Mouse (Mus musculus): ENCODE measurements around the gene Lao1. TPM values are rescaled to one million over a fixed set of nuclear protein-coding genes. Genes with fewer than 3 reads are reported as not detected.

Lao1 gene
- polyA plus RNA-seq, 1 experiment, result not detected

DNA sequence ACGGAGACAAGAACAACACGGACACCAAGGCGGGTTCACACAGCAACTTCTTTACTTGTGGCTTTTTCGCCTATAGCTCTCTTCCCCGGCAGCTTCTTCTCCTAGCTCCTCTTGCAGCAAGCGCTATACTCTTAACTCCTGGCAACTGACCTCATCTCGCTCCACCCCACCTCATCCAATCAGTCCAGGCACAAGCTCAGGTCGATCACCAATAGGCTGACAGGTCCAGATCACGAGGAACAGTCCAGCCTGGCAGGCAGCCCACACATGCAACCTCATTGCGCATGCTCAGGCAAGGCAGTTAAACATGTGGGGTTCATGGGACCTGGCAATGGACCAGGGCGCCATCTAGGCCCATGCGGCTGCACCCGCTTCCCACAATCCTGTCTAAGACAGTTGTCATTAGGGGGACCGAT lies 35.8 kb downstream of the Lao1 start:
- peaks cover 34% of the 10 kb centered on the region for H3K9me3 ChIP-seq
- no peak overlapping the region for H3K4me3 ChIP-seq (replicated peaks)
- H3K27me3 ChIP-seq (replicated peaks), result peaks cover 31% of the 10 kb centered on the region
- peaks cover 16% of the 10 kb centered on the region for H3K4me1 ChIP-seq
- H3K36me3 ChIP-seq (replicated peaks; ENCODE audit: low read length), result no peaks in the 10 kb centered on the region
- TF ChIP-seq FLI1 (IDR thresholded peaks at IDR 0.05; ENCODE audit: low read length) (no peak), GATA1 (IDR thresholded peaks at IDR 0.05; ENCODE audit: borderline replicate concordance, low read length) (no peak)

DNA sequence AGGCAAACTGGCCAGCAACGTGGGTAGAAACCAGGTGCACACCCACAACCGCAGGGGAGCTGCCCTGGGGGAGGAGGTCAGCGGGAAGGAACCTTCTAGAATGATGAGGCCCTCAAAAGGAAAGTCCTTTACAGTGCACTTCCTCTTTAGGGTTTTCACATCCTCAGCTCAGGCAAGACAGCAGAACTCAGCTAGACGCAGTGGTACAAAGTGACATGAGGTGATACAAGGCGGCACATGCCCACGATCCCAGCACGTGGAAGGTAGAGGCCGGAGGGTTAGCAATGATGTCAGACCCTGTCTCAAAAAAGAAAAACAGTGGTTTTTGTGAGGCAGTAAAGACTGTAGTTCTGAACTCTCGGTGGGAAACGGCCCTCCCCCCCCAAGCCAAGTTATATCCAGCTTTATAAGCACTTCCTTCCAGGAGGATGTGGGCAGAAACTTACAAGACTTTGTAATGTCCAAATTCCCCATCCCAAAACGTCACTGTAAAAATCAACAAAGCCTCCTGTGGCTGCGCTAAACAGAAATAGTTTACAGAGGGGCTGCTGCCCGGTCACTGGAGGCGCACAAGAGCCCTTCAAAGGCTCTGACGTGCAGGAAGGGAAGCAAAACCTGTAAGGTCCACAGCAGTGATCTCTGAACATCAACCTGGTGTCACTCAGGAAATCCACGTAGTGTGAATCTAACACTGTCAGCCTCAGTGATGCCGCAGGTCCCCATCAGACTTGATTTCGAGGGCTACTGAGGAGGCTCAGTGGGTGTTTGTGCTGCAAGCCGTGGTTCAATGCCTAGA lies 38.5 kb downstream of the Lao1 start:
- peaks cover 18% of the 10 kb centered on the region for H3K9me3 ChIP-seq
- TF ChIP-seq GATA1 (IDR thresholded peaks at IDR 0.05; ENCODE audit: borderline replicate concordance, low read length) (no peak), FLI1 (IDR thresholded peaks at IDR 0.05; ENCODE audit: low read length) (no peak)
- peak overlapping the region; percentile 86 for H3K4me3 ChIP-seq (replicated peaks)

DNA sequence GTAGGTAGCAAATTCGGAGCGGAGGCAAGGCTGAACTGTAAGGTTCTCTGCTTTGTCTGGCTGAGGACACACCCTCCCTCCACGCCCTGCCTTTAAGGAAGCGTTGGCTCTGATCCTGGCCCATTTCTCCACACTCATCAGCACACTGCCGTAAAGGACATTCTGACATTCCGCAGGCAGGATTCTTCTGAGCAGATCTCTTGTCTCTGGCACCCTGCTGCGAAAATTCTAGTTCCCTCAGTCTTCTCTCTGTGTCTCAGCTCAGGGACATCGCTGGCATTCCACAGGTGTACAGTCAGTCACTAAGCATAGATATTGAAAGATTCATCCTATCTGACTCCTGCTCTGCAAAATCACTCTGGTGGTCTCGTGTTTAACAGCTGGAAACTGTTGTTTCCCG lies 40.3 kb downstream of the Lao1 start:
- Histone ChIP-seq H3K27me3 (replicated peaks) (peaks cover 49% of the 10 kb centered on the region), H3K4me1 (peaks cover 31% of the 10 kb centered on the region), H3K9me3 (peaks cover 6% of the 10 kb centered on the region; the same call in 1 of the 2 replicates), H3K4me3 (replicated peaks) (no peak overlapping the region), H3K36me3 (replicated peaks; ENCODE audit: low read length) (no peaks in the 10 kb centered on the region)
- TF ChIP-seq GATA1 (IDR thresholded peaks at IDR 0.05; ENCODE audit: borderline replicate concordance, low read length) (no peak), FLI1 (IDR thresholded peaks at IDR 0.05; ENCODE audit: low read length) (no peak)

More for the DNA sequence above, 38.5 kb downstream of the Lao1 start:
- H3K27me3 ChIP-seq (replicated peaks), result peaks cover 41% of the 10 kb centered on the region
- H3K36me3 ChIP-seq (replicated peaks; ENCODE audit: low read length), result no peaks in the 10 kb centered on the region
- peaks cover 19% of the 10 kb centered on the region for H3K4me1 ChIP-seq

DNA sequence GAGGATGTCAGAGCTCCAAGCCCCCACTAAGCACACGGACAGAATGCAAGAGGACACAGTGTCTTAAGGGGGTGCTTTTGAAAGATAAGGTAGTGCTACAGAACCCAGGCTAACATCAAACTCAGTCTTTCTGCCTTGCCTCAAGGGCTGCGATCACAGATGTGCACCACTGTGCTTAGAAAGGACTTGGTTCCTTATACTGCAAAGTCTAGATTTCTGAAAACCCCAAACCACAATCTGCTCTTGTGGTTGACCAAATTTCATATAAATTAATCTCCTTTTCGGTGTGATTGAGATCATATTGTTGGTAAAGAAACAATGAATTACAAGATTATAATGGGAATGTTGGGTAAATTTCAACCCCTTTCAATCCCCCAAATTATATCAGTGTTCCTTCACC lies 41.1 kb downstream of the Lao1 start:
- Histone ChIP-seq H3K4me1 (peaks cover 35% of the 10 kb centered on the region), H3K9me3 (no peaks in the 10 kb centered on the region; the same call in 1 of the 2 replicates), H3K27me3 (replicated peaks) (peaks cover 49% of the 10 kb centered on the region), H3K36me3 (replicated peaks; ENCODE audit: low read length) (no peaks in the 10 kb centered on the region), H3K4me3 (replicated peaks) (no peak overlapping the region)
- no peak for TF ChIP-seq FLI1 (IDR thresholded peaks at IDR 0.05; ENCODE audit: low read length)
- no peak for TF ChIP-seq GATA1 (IDR thresholded peaks at IDR 0.05; ENCODE audit: borderline replicate concordance, low read length)

DNA sequence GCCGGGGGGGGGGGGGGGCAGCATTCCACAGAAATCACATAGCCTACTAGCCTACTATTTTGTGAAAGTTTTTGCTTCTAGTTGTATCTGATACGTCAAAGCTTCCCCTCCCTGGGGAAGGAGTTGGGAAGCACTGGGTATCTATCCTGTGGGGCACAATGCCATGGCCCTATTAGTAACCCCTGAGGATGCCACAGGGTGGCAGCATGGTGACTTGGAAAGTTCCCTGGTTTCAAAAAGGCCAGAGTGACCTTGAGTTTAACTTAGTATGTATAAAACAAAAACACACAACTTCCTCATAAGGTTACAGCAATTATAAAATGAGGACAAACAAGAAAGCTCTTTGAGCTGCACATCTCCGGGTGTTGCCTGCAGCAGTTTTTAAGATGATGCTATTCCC lies 42.8 kb downstream of the Lao1 start:
- TF ChIP-seq FLI1 (IDR thresholded peaks at IDR 0.05; ENCODE audit: low read length), result no peak
- no peak for TF ChIP-seq GATA1 (IDR thresholded peaks at IDR 0.05; ENCODE audit: borderline replicate concordance, low read length)
- no peaks in the 10 kb centered on the region for H3K36me3 ChIP-seq (replicated peaks; ENCODE audit: low read length)
- peaks cover 49% of the 10 kb centered on the region for H3K27me3 ChIP-seq (replicated peaks)
- no peaks in the 10 kb centered on the region for H3K9me3 ChIP-seq
- H3K4me1 ChIP-seq, result peaks cover 38% of the 10 kb centered on the region
- H3K4me3 ChIP-seq (replicated peaks), result no peak overlapping the region

DNA sequence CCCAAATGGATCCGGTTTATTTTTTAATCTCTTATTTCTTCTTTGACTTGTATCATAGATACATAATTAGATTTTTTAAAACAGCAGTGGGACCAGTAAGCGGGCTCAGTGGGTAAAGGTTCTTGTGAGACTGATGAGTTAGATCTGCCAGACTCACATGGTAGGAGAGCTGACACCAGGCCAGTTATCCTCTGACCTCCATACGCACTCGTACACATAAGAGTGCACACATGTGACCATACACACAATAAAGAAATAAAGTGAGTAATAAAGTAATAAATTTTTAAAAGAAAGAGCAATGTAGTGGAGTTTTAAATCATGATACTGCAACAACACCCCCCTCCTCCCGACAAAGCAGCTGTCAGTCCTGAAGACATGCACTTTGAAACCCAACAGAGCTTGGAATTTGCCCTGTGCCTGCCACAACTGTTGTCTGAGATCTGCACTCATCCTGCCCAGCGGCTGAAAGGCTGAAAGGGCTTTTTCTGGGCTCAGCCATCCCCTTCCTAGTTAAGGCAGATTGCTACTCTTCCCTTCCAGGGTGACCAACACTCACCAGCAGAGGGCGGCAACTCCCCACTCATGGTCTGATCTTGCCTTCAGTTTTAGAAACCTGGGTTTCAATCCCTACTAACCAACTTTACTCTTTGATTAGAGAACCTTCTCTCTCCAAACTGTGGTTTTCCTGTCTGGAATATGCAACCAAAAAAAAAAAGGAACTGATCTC lies 43.4 kb downstream of the Lao1 start:
- no peaks in the 10 kb centered on the region for H3K36me3 ChIP-seq (replicated peaks; ENCODE audit: low read length)
- H3K9me3 ChIP-seq, result no peaks in the 10 kb centered on the region
- H3K27me3 ChIP-seq (replicated peaks), result peaks cover 52% of the 10 kb centered on the region
- TF ChIP-seq GATA1 (IDR thresholded peaks at IDR 0.05; ENCODE audit: borderline replicate concordance, low read length), result no peak
- H3K4me3 ChIP-seq (replicated peaks), result peak overlapping the region; percentile 65
- peaks cover 34% of the 10 kb centered on the region for H3K4me1 ChIP-seq

DNA sequence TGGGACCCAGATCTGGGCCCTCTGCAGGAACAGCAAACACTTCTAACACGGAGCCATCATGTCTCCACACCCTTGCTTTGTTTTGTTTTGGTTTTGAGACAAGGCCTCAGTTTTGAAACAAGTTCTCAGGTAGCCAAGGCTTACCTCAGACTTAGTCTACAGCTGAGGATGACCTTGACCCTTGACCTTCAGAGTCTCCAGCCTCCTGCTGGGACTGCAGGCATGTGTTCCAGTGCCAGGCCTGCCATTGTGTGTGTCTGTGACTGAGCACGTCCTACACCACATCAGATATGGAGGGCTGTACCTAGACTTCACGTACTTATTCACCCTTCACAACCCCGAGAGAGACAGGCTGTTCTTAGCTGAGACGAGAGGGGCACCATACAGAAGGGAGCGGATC lies 46.2 kb downstream of the Lao1 start:
- Histone ChIP-seq H3K4me1 (peaks cover 43% of the 10 kb centered on the region), H3K4me3 (replicated peaks) (no peak overlapping the region), H3K36me3 (replicated peaks; ENCODE audit: low read length) (no peaks in the 10 kb centered on the region), H3K27me3 (replicated peaks) (peaks cover 60% of the 10 kb centered on the region), H3K9me3 (no peaks in the 10 kb centered on the region)
- no peak for TF ChIP-seq GATA1 (IDR thresholded peaks at IDR 0.05; ENCODE audit: borderline replicate concordance, low read length)
- no peak for TF ChIP-seq FLI1 (IDR thresholded peaks at IDR 0.05; ENCODE audit: low read length)

DNA sequence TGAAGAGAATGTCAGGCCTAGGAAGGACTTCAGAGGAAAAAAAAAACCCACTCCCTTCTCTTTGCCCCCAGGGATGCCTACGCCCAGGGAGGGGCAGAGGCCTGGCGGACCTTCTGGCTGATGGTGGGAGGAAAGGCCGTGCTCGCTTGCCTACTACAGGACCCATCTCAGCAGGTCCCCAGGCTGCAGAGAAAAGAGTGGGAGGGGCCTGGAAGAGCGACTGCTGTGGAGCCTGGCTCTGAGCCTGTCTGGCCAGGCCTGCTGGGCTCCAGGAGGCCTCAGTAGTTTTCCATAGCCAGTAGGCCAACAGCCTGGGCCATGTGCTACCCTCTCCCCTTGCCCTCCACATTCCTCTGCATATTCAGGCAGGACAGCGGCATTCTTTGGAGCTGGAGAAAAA lies 47.1 kb downstream of the Lao1 start:
- H3K4me3 ChIP-seq (replicated peaks), result no peak overlapping the region
- no peaks in the 10 kb centered on the region for H3K36me3 ChIP-seq (replicated peaks; ENCODE audit: low read length)
- peaks cover 43% of the 10 kb centered on the region for H3K4me1 ChIP-seq
- peaks cover 66% of the 10 kb centered on the region for H3K27me3 ChIP-seq (replicated peaks)
- peaks cover 5% of the 10 kb centered on the region for H3K9me3 ChIP-seq
- no peak for TF ChIP-seq FLI1 (IDR thresholded peaks at IDR 0.05; ENCODE audit: low read length)
- TF ChIP-seq GATA1 (IDR thresholded peaks at IDR 0.05; ENCODE audit: borderline replicate concordance, low read length), result no peak

DNA sequence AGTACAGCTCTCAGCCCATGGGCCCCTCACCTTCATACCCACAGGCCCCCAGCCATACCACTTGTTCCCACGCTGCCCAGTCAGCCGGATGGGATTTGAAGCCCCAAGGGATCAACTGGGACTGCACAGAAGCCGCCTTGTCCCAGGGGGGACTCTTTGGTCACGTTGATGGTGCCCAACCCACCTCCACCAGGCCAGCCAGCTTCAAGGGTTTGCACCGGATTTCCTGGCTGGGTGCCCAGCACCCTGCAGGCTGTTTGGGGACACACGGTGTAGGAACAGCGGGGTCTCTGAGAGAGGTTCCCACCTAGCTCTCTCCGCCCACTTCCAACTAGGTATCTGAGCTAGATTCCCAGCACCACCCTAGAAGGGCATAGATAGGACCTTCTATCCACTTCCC lies 48.4 kb downstream of the Lao1 start:
- no peak overlapping the region for H3K4me3 ChIP-seq (replicated peaks)
- H3K36me3 ChIP-seq (replicated peaks; ENCODE audit: low read length), result no peaks in the 10 kb centered on the region
- H3K27me3 ChIP-seq (replicated peaks), result peaks cover 71% of the 10 kb centered on the region
- H3K9me3 ChIP-seq, result peaks cover 5% of the 10 kb centered on the region
- peaks cover 43% of the 10 kb centered on the region for H3K4me1 ChIP-seq
- TF ChIP-seq FLI1 (IDR thresholded peaks at IDR 0.05; ENCODE audit: low read length), result no peak
- TF ChIP-seq GATA1 (IDR thresholded peaks at IDR 0.05; ENCODE audit: borderline replicate concordance, low read length), result no peak

DNA sequence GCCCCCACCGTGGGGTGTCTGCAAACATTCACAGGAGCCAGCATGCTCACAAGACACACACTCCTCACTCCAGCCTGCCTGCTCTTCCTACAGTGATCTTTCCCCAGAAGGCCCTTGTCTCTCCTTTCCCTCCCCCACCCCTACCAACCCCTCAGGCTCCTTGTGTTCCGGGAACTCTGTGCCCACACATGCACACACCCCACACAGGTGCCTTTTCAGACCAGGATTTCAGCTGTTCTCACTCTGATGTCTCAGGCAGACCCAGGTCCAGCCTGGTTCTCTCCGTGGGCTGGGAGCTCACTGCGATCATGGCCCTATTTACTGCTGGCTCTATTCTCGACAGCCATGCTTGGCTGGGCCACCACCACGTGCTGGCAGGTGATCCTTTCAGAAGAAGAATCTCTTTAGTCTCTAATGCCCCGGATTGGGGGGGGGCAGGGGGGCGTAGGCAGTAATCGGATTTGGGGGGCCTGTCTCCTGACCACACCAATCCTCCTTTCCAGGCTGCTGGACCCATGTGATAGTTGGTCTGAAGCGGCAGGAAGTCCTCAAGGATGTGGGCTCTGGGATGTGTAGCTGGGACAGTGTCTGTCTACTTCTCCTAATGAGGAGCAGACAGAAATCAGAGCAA lies 49.8 kb downstream of the Lao1 start:
- Histone ChIP-seq H3K9me3 (peaks cover 5% of the 10 kb centered on the region), H3K27me3 (replicated peaks) (peaks cover 68% of the 10 kb centered on the region), H3K36me3 (replicated peaks; ENCODE audit: low read length) (no peaks in the 10 kb centered on the region), H3K4me3 (replicated peaks) (no peak overlapping the region), H3K4me1 (peaks cover 47% of the 10 kb centered on the region)
- TF ChIP-seq GATA1 (IDR thresholded peaks at IDR 0.05; ENCODE audit: borderline replicate concordance, low read length) (no peak), FLI1 (IDR thresholded peaks at IDR 0.05; ENCODE audit: low read length) (no peak)

Measured in megakaryocyte, embryonic 14.5 days (primary cell).